Mouse (Mus musculus) bone marrow macrophage, adult 2 months (primary cell): ENCODE data around the gene Cdc6.
"Not testable (repeated sequence)": the region's sequence is repeated elsewhere in the genome, so short reads cannot be mapped to it uniquely, and the experiment has no call there.

Experiments
- CTCF ChIP-seq: IDR thresholded peaks from 2 replicates; pipeline ENCODE4 v1.5.1; 2012; ENCODE audit warnings: low read depth, mild to moderate bottlenecking, low read length, moderate library complexity
- POLR2A ChIP-seq: IDR thresholded peaks from 2 replicates; pipeline ENCODE4 v1.6.1; 2012; ENCODE audit warnings: mild to moderate bottlenecking, low read depth, low read length, borderline replicate concordance

GRCm38 (mm10) chr11:98933847-98934246 is 26.2 kb downstream of the Cdc6 start:
- TF ChIP-seq POLR2A, CTCF: not testable (repeated sequence)
